Mouse (Mus musculus) C3H10T1/2 (cell line): Measurements from ENCODE around the gene Klf14. TPM values are rescaled to one million over a fixed set of nuclear protein-coding genes. Genes with fewer than 3 reads are reported as not detected.

ENCODE experiments used
- polyA plus RNA-seq, 2 experiments: library from polyadenylated mRNA; unstranded; fragments of >200 nt; fragmentation: generic; extraction: Trizol; gene quantifications; one replicate each; pipeline ENCODE4 v1.2.1; 2012; ENCODE audit warnings: missing spikeins in 2 of 2

Klf14 gene
- polyA plus RNA-seq, result not detected

GRCm38 (mm10) chr6:30958736-30959540 is at the start of gene Klf14:
Klf14 (minus strand) TSS chr6:30959078.

GRCm38 (mm10) chr6:30915473-30915872 is 43.4 kb downstream of the Klf14 start, which contains the start of gene Tsga13:
Tsga13 (minus strand) TSS chr6:30915573.

Other genes with a start within 250 kb of the Klf14 start
- under 1 TPM in 1 of 2 experiments, not detected in 1; 0.07 TPM for gene Mest, start 235.5 kb downstream of the Klf14 start, polyA plus RNA-seq
- 10 to 100 TPM in 1 of 2 experiments, 1 to 10 TPM in 1; 2.4 to 19.5 TPM for gene Copg2, start 62.3 kb downstream of the Klf14 start, polyA plus RNA-seq
- not detected for gene Tsga13, start 43.5 kb downstream of the Klf14 start, polyA plus RNA-seq